Mouse (Mus musculus): ENCODE data around the gene Pgc. TPM values are rescaled to one million over a fixed set of nuclear protein-coding genes. Genes with fewer than 3 reads are reported as not detected.

Pgc gene
- total RNA-seq (2014; rRNA removed), result not detected in 2 replicates
- not detected in 2 replicates for polyA plus RNA-seq (2015; fragmentation: Nextera tagmentation; extraction: Ambion mirVana)

DNA sequence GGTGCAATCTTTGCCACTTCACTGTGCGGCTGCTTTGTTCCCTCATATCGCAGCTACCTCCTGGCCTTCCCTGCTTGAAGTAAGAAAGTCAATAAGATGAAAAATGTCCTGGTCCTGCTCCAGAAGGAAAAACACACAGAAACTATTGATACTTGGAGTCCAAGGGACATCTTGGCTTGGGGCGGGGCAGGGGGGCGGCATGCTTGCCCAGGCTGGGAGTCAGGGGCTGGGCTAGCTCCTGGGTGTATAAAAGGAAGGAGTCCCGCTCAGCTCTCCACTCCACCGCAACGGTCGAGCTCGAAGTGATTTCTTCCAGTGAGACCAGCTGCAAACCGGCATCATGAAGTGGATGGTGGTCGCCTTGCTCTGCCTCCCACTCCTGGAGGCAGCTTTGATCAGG is at the start of gene Pgc:
Pgc (plus strand) TSS at position 277 of the 400 bp plus-strand sequence.
- DNase-seq, result no peak
- TF ChIP-seq CTCF (IDR thresholded peaks at IDR 0.05; ENCODE audit: low read depth), result no peak
- Histone ChIP-seq H3K9ac (no peak within 1 kb of the TSS), H3K9me3 (ENCODE audit: low read length) (no peaks in the 10 kb centered on the region), H3K4me1 (ENCODE audit: insufficient read depth) (no peaks in the 10 kb centered on the region), H3K27ac (ENCODE audit: low read depth, low read length) (no peak within 1 kb of the TSS), H3K4me3 (ENCODE audit: low read depth, low read length) (no peak within 1 kb of the TSS), H3K27me3 (ENCODE audit: insufficient read depth, low read length) (no peaks in the 10 kb centered on the region), H3K36me3 (ENCODE audit: insufficient read depth) (no peaks in the 10 kb centered on the region), H3K4me2 (ENCODE audit: low read depth) (no peak within 1 kb of the TSS)
- no peak for ATAC-seq
- 81% methylated on average over 11 of the region's 11 CpGs for WGBS

DNA sequence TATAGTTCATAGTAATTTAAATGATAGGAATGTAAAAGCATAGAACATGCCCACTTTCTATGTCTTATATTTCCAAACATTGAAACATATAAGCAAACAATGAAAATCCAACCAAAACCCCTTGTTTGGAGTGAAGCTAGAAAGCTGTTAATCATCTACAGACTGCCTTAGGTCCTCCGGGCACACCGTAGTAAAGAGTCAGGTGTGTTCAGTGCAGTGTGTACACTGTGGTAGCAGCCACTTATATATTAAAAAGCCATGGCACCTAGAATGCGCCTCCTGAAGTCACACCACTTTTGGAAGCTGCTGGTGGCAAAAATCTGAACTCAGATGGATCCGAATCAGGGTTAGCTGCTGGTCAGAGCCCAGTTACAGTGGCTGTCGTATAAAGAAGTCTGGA is 48.4 kb upstream of the Pgc start:
- no peak for TF ChIP-seq CTCF (IDR thresholded peaks at IDR 0.05; ENCODE audit: low read depth)
- no peak overlapping the region for H3K4me2 ChIP-seq (ENCODE audit: low read depth)
- no peaks in the 10 kb centered on the region for H3K9me3 ChIP-seq (ENCODE audit: low read length)
- no peak overlapping the region for H3K9ac ChIP-seq
- no peak for ATAC-seq
- no peak for DNase-seq
- no peak overlapping the region for H3K4me3 ChIP-seq (ENCODE audit: low read depth, low read length)
- H3K27me3 ChIP-seq (ENCODE audit: insufficient read depth, low read length), result no peaks in the 10 kb centered on the region
- H3K4me1 ChIP-seq (ENCODE audit: insufficient read depth), result no peaks in the 10 kb centered on the region
- 96% methylated on average over 5 of the region's 5 CpGs for WGBS
- H3K27ac ChIP-seq (ENCODE audit: low read depth, low read length), result no peak overlapping the region
- H3K36me3 ChIP-seq (ENCODE audit: insufficient read depth), result peaks cover 68% of the 10 kb centered on the region

DNA sequence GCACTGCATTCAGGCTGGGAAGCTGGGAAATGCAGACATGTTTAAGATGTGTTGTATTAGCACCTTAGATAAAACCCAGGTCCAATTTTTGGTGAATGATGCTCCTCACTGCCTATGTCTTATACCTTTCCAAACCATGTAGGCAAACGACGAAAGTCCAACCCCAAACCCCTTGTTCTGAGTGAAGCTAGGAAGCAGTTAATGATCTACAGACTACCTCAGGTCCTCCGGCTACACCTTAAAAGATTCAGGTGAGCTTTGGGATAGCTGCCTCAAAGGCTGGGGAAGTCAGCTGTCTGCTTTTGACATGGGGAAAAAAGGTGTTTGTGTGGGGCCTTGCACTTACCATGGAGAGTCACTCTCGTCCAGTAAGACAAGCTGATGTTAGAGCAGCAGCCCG is 47.9 kb upstream of the Pgc start:
- no peak overlapping the region for H3K4me3 ChIP-seq (ENCODE audit: low read depth, low read length)
- H3K4me2 ChIP-seq (ENCODE audit: low read depth), result no peak overlapping the region
- H3K27ac ChIP-seq (ENCODE audit: low read depth, low read length), result no peak overlapping the region
- H3K9ac ChIP-seq, result no peak overlapping the region
- no peaks in the 10 kb centered on the region for H3K27me3 ChIP-seq (ENCODE audit: insufficient read depth, low read length)
- H3K36me3 ChIP-seq (ENCODE audit: insufficient read depth), result peaks cover 72% of the 10 kb centered on the region
- DNase-seq (no peak), ATAC-seq (no peak)
- H3K9me3 ChIP-seq (ENCODE audit: low read length), result no peaks in the 10 kb centered on the region
- H3K4me1 ChIP-seq (ENCODE audit: insufficient read depth), result no peaks in the 10 kb centered on the region
- TF ChIP-seq CTCF (IDR thresholded peaks at IDR 0.05; ENCODE audit: low read depth), result no peak
- 88% methylated on average over 5 of the region's 5 CpGs for WGBS

DNA sequence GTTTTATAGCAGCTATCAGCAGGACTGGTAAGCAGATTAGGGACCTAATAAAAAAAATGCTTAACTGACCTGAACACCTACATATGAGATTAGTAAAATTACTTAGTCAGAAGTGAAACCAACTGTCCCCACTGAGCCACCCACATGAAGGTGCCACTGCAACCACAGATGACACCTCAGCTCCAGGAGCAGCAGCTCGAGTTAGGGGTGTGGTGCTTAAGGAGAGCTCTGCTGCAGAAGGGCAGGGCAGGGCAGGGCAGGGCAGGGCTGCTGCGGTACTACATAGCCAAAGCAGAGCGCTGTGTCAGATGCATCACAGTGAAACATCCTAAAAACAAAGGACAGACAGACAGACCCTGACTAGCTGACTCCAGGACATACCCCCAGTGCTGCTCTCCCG is 43.8 kb upstream of the Pgc start:
- no peaks in the 10 kb centered on the region for H3K9me3 ChIP-seq (ENCODE audit: low read length)
- 0 out of 2 replicates have a peak, but pooled peaks cover 6% of the 10 kb centered on the region for H3K4me1 ChIP-seq (ENCODE audit: insufficient read depth)
- peaks cover 68% of the 10 kb centered on the region for H3K36me3 ChIP-seq (ENCODE audit: insufficient read depth)
- H3K27me3 ChIP-seq (ENCODE audit: insufficient read depth, low read length), result no peaks in the 10 kb centered on the region
- no peak overlapping the region for H3K4me2 ChIP-seq (ENCODE audit: low read depth)
- no peak for TF ChIP-seq CTCF (IDR thresholded peaks at IDR 0.05; ENCODE audit: low read depth)
- H3K9ac ChIP-seq, result no peak overlapping the region
- WGBS, result 88% methylated on average over 4 of the region's 4 CpGs
- DNase-seq, result no peak
- H3K4me3 ChIP-seq (ENCODE audit: low read depth, low read length), result no peak overlapping the region
- no peak for ATAC-seq
- H3K27ac ChIP-seq (ENCODE audit: low read depth, low read length), result no peak overlapping the region

DNA sequence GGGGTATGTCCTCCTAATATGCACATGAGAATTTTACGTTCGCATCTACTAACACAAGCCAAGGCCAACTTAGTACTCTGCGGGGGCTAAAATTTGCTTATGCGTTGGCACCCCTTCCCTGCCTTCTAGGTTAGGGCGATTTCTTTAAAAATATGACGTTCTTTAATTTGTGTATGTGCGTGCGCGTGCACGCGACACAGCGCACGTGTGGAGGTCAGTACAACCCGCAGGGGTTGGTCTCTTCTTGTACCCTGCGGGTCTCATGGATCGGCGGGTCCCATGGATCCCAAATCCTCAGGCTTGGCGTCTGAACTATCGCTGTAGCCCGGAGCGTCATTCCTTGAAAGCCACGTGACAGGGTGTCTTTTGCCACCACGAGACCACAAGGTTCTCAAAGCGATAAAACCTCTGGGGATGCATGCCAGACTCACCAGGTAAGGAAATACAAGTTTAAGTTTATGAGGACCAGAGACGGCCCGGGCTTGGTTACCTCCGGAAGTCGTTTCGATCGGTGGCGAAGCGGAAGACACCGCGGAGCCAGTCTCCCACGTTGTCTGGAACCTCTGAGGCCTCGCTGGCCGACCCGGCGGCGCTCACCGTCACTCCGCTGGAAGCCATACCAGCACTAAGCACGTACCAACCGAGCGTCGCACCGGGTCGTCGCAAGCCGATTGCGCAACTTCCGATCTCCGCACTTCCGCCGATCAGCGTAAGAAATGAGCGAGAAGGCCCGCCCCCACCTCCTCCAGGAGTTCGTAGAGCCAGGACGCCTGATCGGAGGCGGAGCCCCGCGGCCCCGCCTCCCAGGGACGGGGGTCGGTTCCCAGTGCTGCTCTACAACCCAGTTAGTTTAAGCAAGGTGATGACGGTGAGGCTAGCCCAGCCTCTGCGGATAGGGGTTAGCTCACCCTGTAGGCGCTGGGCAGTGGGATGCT is 39.0 kb upstream of the Pgc start:
- H3K4me3 ChIP-seq (ENCODE audit: low read depth, low read length), result peak overlapping the region; percentile 63
- no peaks in the 10 kb centered on the region for H3K9me3 ChIP-seq (ENCODE audit: low read length)
- DNase-seq (peak; percentile 98), ATAC-seq (peak; percentile 91)
- 0 out of 2 replicates have a peak, but pooled peaks cover 13% of the 10 kb centered on the region for H3K4me1 ChIP-seq (ENCODE audit: insufficient read depth)
- no peaks in the 10 kb centered on the region for H3K27me3 ChIP-seq (ENCODE audit: insufficient read depth, low read length)
- WGBS, result 2% methylated on average over 70 of the region's 70 CpGs
- peak overlapping the region; percentile 78 for H3K9ac ChIP-seq
- peaks cover 22% of the 10 kb centered on the region for H3K36me3 ChIP-seq (ENCODE audit: insufficient read depth)
- no peak for TF ChIP-seq CTCF (IDR thresholded peaks at IDR 0.05; ENCODE audit: low read depth)
- peak overlapping the region; percentile 91 for H3K4me2 ChIP-seq (ENCODE audit: low read depth)
- H3K27ac ChIP-seq (ENCODE audit: low read depth, low read length), result peak overlapping the region; percentile 90

DNA sequence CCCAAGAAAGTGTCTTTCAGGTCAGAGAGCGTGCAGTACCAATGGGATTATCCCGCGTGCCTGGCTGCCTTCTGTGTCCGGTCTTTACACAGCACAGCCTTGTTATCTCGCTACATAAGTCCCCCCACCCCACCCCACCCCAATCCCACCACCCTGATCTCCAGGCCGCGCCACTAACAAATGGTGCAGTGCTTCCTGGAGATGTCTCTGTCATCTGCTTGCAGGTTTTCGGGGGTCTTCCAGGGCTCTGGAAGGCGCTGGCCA is 38.4 kb upstream of the Pgc start, which contains the start of gene Tomm6:
Tomm6 (minus strand) TSS at position 43 of the 264 bp plus-strand sequence.
- TF ChIP-seq CTCF (IDR thresholded peaks at IDR 0.05; ENCODE audit: low read depth), result no peak

More for the DNA sequence above, 38.4 kb upstream of the Pgc start, which contains the start of gene Tomm6:
- DNase-seq (no peak), ATAC-seq (no peak)
- H3K4me1 ChIP-seq (ENCODE audit: insufficient read depth), result 0 out of 2 replicates have a peak, but pooled peaks cover 13% of the 10 kb centered on the region
- no peaks in the 10 kb centered on the region for H3K9me3 ChIP-seq (ENCODE audit: low read length)
- H3K9ac ChIP-seq, result peak within 1 kb of the TSS; percentile 78
- no peaks in the 10 kb centered on the region for H3K27me3 ChIP-seq (ENCODE audit: insufficient read depth, low read length)
- H3K36me3 ChIP-seq (ENCODE audit: insufficient read depth), result peaks cover 16% of the 10 kb centered on the region; the same call in 1 of the 2 replicates
- peak within 1 kb of the TSS; percentile 91 for H3K4me2 ChIP-seq (ENCODE audit: low read depth)
- WGBS, result under 1% methylated on average over 9 of the region's 9 CpGs
- peak within 1 kb of the TSS; percentile 90 for H3K27ac ChIP-seq (ENCODE audit: low read depth, low read length)
- H3K4me3 ChIP-seq (ENCODE audit: low read depth, low read length), result peak within 1 kb of the TSS; percentile 63

All from forebrain, postnatal 0 days (tissue).